Mouse (Mus musculus) frontal cortex, adult (tissue): ENCODE results near the gene Gabrg3.

Source experiments
- ATAC-seq: cut with Nextera tagmentation; 2 replicates; pipeline ENCODE4 v1.9.2; 2017; ENCODE audit warnings: mild to moderate bottlenecking, moderate library complexity, mixed read lengths; ENCODE audit not compliant: low TSS enrichment

Gene Gabrg3

GRCm38 (mm10) chr7:56765612-56766445 is 621.2 kb downstream of the Gabrg3 start:
- ATAC-seq = peak; percentile 78; the same call in 1 of the 2 replicates

GRCm38 (mm10) chr7:56729225-56729624 is 657.8 kb downstream of the Gabrg3 start:
- peak; percentile 52 for ATAC-seq
